Mouse (Mus musculus) layer of hippocampus, adult 2 months (tissue): ENCODE data around the gene Atxn7l2. TPM values are rescaled to one million over a fixed set of nuclear protein-coding genes. Genes with fewer than 3 reads are reported as not detected.
A peak's percentile ranks its signal among the peaks of the same experiment; 100 is the strongest.

Experiments
- DNase-seq, 2 experiments: peaks; one replicate each; pipeline ENCODE4 v3.0.0; 2022; ENCODE audit warnings: low spot score in 2 of 2
- H3K27ac ChIP-seq: fragments of 200-600 bp; 2 replicates; pipeline ENCODE4 v1.8.1; 2022
- H3K4me3 ChIP-seq: fragments of 200-600 bp; 2 replicates; pipeline ENCODE4 v1.8.1; 2022; ENCODE audit warnings: mild to moderate bottlenecking
- CTCF ChIP-seq: fragments of 200-600 bp; conservative IDR thresholded peaks from 2 replicates; pipeline ENCODE4 v1.8.1; 2022; ENCODE audit warnings: antibody characterized with exemption, mild to moderate bottlenecking, moderate library complexity
- total RNA-seq, 2 experiments: library from RNA; stranded (reverse); gene quantifications; 2 replicates each; pipeline ENCODE4 v1.2.3; 2021

The Atxn7l2 gene
- total RNA-seq, 2 experiments from 2014 or later: 31.9 to 34.6 TPM

DNA sequence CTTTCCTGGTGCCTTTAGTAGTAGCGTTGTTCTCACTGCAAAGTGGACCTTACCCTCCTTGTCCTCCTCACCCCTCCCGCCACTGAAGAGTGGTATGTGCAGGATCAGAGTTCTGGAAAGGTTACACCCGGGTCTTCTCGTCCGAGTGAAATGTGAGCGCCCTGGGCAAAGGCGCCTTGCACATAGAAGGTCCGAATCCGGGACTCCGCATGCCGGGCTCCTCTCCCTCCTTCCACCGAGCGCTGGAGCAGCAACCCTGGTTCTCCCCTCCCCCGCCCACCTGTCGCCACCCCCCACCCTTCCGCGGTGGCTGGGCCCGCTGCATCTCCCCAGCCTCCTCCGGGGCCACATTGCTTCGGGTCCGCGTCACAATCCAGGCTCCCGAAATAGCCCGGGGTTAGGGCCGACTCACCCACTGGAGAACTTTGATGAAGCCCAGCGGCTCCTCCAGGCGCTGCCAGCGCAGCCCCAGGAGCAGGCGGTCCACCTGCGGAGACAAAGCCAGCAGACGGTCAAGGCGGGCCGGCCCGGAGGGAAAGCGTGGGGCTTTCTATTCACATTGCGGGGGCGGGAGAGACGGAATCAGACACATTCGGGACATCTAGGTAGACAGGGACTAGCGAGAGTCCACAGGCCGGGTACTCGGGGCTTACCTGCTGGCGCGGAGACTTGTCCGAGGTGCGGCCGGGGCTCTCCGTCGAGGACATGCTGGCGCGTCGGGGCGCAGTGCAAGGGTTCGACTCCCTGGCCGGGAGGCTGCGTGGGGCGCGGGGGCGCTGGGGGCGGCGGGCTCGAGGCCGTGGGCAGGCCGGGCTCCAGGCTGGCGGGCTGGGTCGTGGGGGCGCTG, 15.2 kb upstream of the Atxn7l2 start:
- no peak for DNase-seq

GRCm38 (mm10) chr3:108220661-108221060, 9.9 kb upstream of the Atxn7l2 start:
- no peak overlapping the region for H3K4me3 ChIP-seq
- DNase-seq: no peak
- no peak for TF ChIP-seq CTCF
- H3K27ac ChIP-seq: no peak overlapping the region

More for the DNA sequence above, 15.2 kb upstream of the Atxn7l2 start:
- Histone ChIP-seq H3K27ac (no peak overlapping the region; the same call in 1 of the 2 replicates), H3K4me3 (peak overlapping the region; percentile 49)
- no peak for TF ChIP-seq CTCF

GRCm38 (mm10) chr3:108214734-108215133, 4.0 kb upstream of the Atxn7l2 start:
- Histone ChIP-seq H3K27ac (no peak overlapping the region), H3K4me3 (no peak overlapping the region)
- DNase-seq: no peak
- TF ChIP-seq CTCF: no peak

GRCm38 (mm10) chr3:108212406-108212805, 1.7 kb upstream of the Atxn7l2 start:
- peak; percentile 45 for TF ChIP-seq CTCF
- DNase-seq: no peak

GRCm38 (mm10) chr3:108211845-108212244, 1.1 kb upstream of the Atxn7l2 start:
- Histone ChIP-seq H3K4me3 (no peak overlapping the region), H3K27ac (peak overlapping the region; percentile 100)
- TF ChIP-seq CTCF: no peak
- peak in 1 of 2 experiments; percentile 67 for DNase-seq

More at GRCm38 (mm10) chr3:108212406-108212805, 1.7 kb upstream of the Atxn7l2 start:
- H3K27ac ChIP-seq: peak overlapping the region; percentile 43
- no peak overlapping the region for H3K4me3 ChIP-seq

GRCm38 (mm10) chr3:108209946-108210770, 576 bp downstream of the Atxn7l2 start:
- peak overlapping the region; percentile 90 for H3K4me3 ChIP-seq

DNA sequence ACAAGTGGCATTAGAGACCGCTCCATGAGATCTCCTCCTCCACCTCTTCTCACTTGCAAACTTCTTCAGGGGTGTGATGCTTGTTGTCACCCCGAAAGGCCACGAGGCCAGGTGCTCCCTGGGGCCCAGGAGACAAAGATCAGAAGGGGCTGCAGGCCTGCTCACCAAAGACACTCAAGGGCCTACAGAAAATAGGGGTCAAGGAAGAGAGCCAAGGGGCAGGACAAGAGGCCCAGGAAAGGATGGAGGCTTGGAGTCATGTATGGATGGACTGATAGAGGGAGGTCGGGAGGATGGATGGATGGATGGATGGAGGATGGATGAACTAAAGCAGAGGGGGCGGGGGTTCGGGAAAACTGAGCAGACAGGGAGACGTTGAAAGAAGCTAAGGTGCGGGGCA, 1.2 kb downstream of the Atxn7l2 start:
- TF ChIP-seq CTCF: no peak
- Histone ChIP-seq H3K27ac (peak overlapping the region; percentile 100), H3K4me3 (peak overlapping the region; percentile 90)
- no peak for DNase-seq

More at GRCm38 (mm10) chr3:108209946-108210770, 576 bp downstream of the Atxn7l2 start:
- DNase-seq: peak; percentile 91 to 95
- H3K27ac ChIP-seq: peak overlapping the region; percentile 100
- no peak for TF ChIP-seq CTCF

DNA sequence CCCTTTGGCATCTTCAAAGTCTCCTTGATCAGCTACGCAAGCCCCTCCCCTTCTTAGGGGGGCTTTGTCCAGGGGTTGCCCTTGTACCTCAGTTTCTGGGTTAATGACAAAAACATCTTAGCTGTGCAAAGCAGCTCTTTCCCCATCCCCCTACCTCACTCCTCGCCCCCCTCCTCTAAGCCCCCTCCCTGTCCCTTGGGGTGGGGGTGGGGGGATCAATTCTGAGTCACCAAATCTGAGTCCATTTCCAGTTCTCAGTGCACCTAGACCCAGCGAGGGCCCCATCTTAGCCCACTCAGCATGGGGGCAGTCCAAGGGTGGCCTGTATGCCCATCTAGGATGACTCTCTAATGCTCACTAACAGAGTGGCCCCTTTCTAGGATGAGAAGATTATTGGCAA, 1.7 kb downstream of the Atxn7l2 start:
- Histone ChIP-seq H3K4me3 (peak overlapping the region; percentile 90), H3K27ac (peak overlapping the region; percentile 100)
- TF ChIP-seq CTCF: no peak
- no peak for DNase-seq

- Histone ChIP-seq H3K4me3 (no peak overlapping the region), H3K27ac (peak overlapping the region; percentile 55)
- no peak for TF ChIP-seq CTCF
- DNase-seq: peak in 1 of 2 experiments; percentile 31
Measured at GRCm38 (mm10) chr3:108206731-108207375, 3.9 kb downstream of the Atxn7l2 start.

DNA sequence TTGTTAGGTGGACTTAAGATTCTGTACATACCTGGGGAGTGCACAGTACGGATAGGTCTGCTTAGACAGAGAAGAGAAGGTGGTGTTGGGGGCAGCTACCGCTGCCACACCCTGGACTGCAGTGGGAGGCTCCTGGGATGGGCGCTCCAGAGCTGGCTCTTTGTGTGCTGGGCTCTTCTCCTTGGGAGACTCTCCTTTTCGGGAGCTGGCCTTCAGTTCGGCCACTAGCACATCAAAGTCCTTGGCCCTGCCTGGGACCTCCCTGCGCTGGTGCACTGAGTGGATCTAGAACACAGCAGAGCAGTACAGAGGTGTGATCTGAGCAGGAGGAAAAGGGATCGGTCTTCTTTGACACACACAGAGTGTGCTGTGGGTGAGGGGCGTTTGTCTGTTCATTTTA, 5.1 kb downstream of the Atxn7l2 start:
- no peak for TF ChIP-seq CTCF
- H3K27ac ChIP-seq: no peak overlapping the region
- DNase-seq: no peak
- H3K4me3 ChIP-seq: no peak overlapping the region

GRCm38 (mm10) chr3:108204470-108204869, 6.3 kb downstream of the Atxn7l2 start:
- no peak overlapping the region; the same call in 1 of the 2 replicates for H3K27ac ChIP-seq
- no peak for TF ChIP-seq CTCF
- no peak overlapping the region for H3K4me3 ChIP-seq
- no peak for DNase-seq

DNA sequence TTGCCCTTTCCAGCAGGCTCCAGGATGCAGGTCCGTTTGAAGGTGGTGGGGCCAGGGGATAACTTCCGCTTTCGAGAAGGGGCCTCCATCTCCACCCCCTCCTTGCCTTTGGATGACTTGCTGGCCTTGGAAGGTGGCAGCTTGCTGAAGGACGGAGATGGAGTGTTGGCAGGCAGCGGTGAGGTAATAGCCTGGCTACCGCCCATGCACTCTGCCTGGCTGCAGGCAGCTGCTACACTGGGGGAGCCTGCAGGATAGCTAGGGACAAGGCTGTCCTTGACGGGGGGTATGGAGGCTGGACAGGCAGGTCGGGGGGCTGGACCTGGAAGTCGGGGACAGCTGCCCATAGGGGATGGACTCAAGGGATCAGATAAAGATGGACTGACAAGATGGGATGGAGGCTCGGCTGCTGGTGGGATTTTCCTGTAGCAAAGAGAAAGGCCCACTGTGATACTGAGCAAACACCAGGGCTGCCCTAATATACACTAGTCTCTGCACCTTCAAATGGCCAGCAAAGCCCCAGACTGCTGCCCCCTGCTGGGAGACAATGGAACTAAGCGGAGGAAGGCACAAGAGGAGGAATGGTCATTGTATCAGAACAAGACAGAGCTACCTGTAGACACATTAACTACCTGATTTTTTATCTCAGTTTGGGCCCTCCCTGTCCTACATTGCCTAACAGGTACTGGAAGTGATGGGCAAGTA, 7.0 kb downstream of the Atxn7l2 start:
- Histone ChIP-seq H3K27ac (peak overlapping the region; percentile 97), H3K4me3 (no peak overlapping the region)
- DNase-seq: peak; percentile 79 to 89
- TF ChIP-seq CTCF: peak; percentile 95
